ENCODE assay signal across 9 mouse cellular contexts in the genomic region with DNA sequence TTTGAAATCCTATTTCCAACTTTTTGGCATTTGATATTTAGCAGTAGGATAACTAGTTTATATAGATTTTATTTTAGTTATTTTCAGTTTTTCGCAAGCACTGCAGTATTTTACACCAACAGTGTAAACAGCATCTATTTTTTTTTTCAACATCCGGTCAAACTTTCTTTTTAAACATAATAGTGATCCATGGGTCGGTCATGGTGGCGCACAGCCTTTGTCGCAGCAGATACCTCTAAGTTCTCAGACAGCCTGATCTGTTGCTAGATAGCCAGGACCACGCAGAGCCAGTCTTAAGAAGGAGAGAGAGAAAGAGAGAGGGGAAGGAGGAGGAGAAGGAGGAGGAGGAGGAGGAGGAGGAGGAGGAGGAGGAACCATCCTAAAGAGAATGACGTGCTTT. TPM values are rescaled to one million over a fixed set of nuclear protein-coding genes. Genes with fewer than 3 reads are reported as not detected.
DNase-seq lines count a peak whose midpoint lies in the region; ATAC-seq and TF ChIP-seq lines count a peak whose summit lies in the region.
"Had no signal": no experiment of that assay in that cellular context is flagged by ENCODE, and none has a peak within 500 bp of the region (broad histone marks: within the 10 kb centered on the region; RNA-seq: fewer than 3 reads in every experiment).

No protein-coding gene starts in this region.

- H3K4me3 ChIP-seq in kidney, adult 2 months (ENCODE audit: insufficient read depth, low read depth, low read length) = no peak overlapping the region
- H3K4me3 ChIP-seq in heart, postnatal 0 days (ENCODE audit: low read depth, low read length) = no peak overlapping the region
- H3K4me3 ChIP-seq in midbrain, embryonic 14.5 days (replicated peaks; ENCODE audit: low read depth, low read length) = no peak overlapping the region

- no peak overlapping the region for H3K9ac ChIP-seq in heart, postnatal 0 days (replicated peaks; ENCODE audit: low read depth, low read length)
- H3K9ac ChIP-seq in midbrain, embryonic 14.5 days (replicated peaks; ENCODE audit: low read length) = no peak overlapping the region

- H3K9me3 ChIP-seq in heart, postnatal 0 days (replicated peaks; ENCODE audit: control insufficient read depth, low read length) = no peaks in the 10 kb centered on the region
- no peaks in the 10 kb centered on the region for H3K9me3 ChIP-seq in midbrain, embryonic 14.5 days (ENCODE audit: control insufficient read depth, low read length)
- H3K9me3 ChIP-seq: embryonic facial prominence, embryonic 15.5 days had no signal

- no peak for TF ChIP-seq CTCF in kidney, adult 2 months (conservative IDR thresholded peaks at IDR 0.05; ENCODE audit: insufficient read depth, insufficient read length, low read depth, low read length)
- no peak for TF ChIP-seq CTCF in heart, postnatal 0 days (IDR thresholded peaks at IDR 0.05; ENCODE audit: low read depth)

- peak; percentile 5 for DNase-seq in kidney, adult 2 months
- no peak for DNase-seq in kidney, adult 18-20 months
- peak; percentile 20 for DNase-seq in MN1 (ENCODE audit: low spot score)
- no peak for DNase-seq in heart, postnatal 0 days (ENCODE audit: low spot score)
- DNase-seq in midbrain, embryonic 14.5 days = no peak
- no peak for DNase-seq in adrenal gland, postnatal 4 days (ENCODE audit: low spot score in 2 of 2)
- no peak for DNase-seq in left cerebral cortex, adult 8-10 months (ENCODE audit: low spot score in 2 of 2)
- no peak for DNase-seq in adrenal gland, adult 8-10 months

- TF ChIP-seq EP300 in heart, postnatal 0 days (IDR thresholded peaks at IDR 0.05; ENCODE audit: low read depth) = no peak

- no peak overlapping the region for H3K27ac ChIP-seq in kidney, adult 2 months (ENCODE audit: insufficient read depth, low read depth, low read length)
- H3K27ac ChIP-seq in heart, postnatal 0 days (ENCODE audit: low read depth) = peak overlapping the region; percentile 92
- H3K27ac ChIP-seq in midbrain, embryonic 14.5 days (replicated peaks; ENCODE audit: low read depth, low read length) = peak overlapping the region; percentile 84; the same call in 1 of the 2 replicates

- 78% methylated on average over 7 of the region's 7 CpGs for WGBS in kidney, adult 2 months
- 78% methylated on average over 7 of the region's 7 CpGs for WGBS in heart, postnatal 0 days
- WGBS in midbrain, embryonic 14.5 days = 84% methylated on average over 6 of the region's 7 CpGs

- H3K36me3 ChIP-seq in kidney, adult 2 months (ENCODE audit: control insufficient read depth, insufficient read depth, low read length) = no peaks in the 10 kb centered on the region; the same call in 1 of the 2 replicates
- H3K36me3 ChIP-seq in heart, postnatal 0 days (replicated peaks; ENCODE audit: control insufficient read depth, insufficient read depth, low read length) = peaks cover 27% of the 10 kb centered on the region
- H3K36me3 ChIP-seq in midbrain, embryonic 14.5 days (ENCODE audit: control insufficient read depth, insufficient read depth, low read length) = peaks cover 23% of the 10 kb centered on the region

- H3K4me1 ChIP-seq in kidney, adult 2 months (ENCODE audit: control insufficient read depth, insufficient read depth, low read length) = peaks cover 8% of the 10 kb centered on the region
- 0 out of 2 replicates have a peak, but pooled peaks cover 10% of the 10 kb centered on the region for H3K4me1 ChIP-seq in heart, postnatal 0 days (ENCODE audit: control insufficient read depth, insufficient read depth)
- peaks cover 19% of the 10 kb centered on the region for H3K4me1 ChIP-seq in midbrain, embryonic 14.5 days (ENCODE audit: control insufficient read depth, insufficient read depth, low read length)

- TF ChIP-seq POLR2A in kidney, adult 2 months (IDR thresholded peaks at IDR 0.05; ENCODE audit: low read depth, low read length) = no peak

- ATAC-seq in heart, postnatal 0 days (ENCODE audit: insufficient read depth, low read depth) = no peak
- no peak for ATAC-seq in midbrain, embryonic 14.5 days (ENCODE audit: low FRiP score, low TSS enrichment)

- peak overlapping the region; percentile 93 for H3K4me2 ChIP-seq in heart, postnatal 0 days (ENCODE audit: low read depth, low read length)
- peak overlapping the region; percentile 96 for H3K4me2 ChIP-seq in midbrain, embryonic 14.5 days (ENCODE audit: low read length)

- H3K27me3 ChIP-seq in kidney, adult 2 months (replicated peaks; ENCODE audit: control insufficient read depth, insufficient read depth, low read length) = no peaks in the 10 kb centered on the region
- H3K27me3 ChIP-seq in heart, postnatal 0 days (ENCODE audit: control insufficient read depth, insufficient read depth, low read length) = no peaks in the 10 kb centered on the region
- no peaks in the 10 kb centered on the region for H3K27me3 ChIP-seq in midbrain, embryonic 14.5 days (ENCODE audit: control insufficient read depth, insufficient read depth, low read length)
- H3K27me3 ChIP-seq: embryonic facial prominence, embryonic 15.5 days had no signal

RNA-seq across cellular contexts. Expression of gene Psmc2, which starts 0.7 kb away (rescaled TPM):
- 30.7 and 42.3 TPM in 2 replicates for polyA plus RNA-seq in kidney, adult 2 months (2012; rRNA removed)
- total RNA-seq in heart, postnatal 0 days (2014; rRNA removed; ENCODE audit: low replicate concordance) = 26.2 and 32.7 TPM in 2 replicates
- 151 and 152 TPM in 2 replicates for polyA plus RNA-seq in heart, postnatal 0 days (2015; fragmentation: Nextera tagmentation; extraction: Ambion mirVana)
- polyA plus RNA-seq in midbrain, embryonic 14.5 days (2014; fragmentation: Nextera tagmentation; extraction: Ambion mirVana) = 176 and 187 TPM in 2 replicates
- total RNA-seq in adrenal gland, postnatal 4 days (2021) = 100 to 1,000 TPM; 126 to 130 TPM
- total RNA-seq in left cerebral cortex, adult 8-10 months (2022) = 100 to 1,000 TPM; 116 to 122 (median 118) TPM
- 100 to 1,000 TPM; 127 to 153 (median 141) TPM for total RNA-seq in adrenal gland, adult 8-10 months (2022)

RNA-seq across cellular contexts. Expression of gene Dnajc2, which starts 0.7 kb away (rescaled TPM):
- 7.2 and 7.5 TPM in 2 replicates for polyA plus RNA-seq in kidney, adult 2 months (2012; rRNA removed)
- 7.9 and 11.3 TPM in 2 replicates for total RNA-seq in heart, postnatal 0 days (2014; rRNA removed; ENCODE audit: low replicate concordance)
- polyA plus RNA-seq in heart, postnatal 0 days (2015; fragmentation: Nextera tagmentation; extraction: Ambion mirVana) = 36.7 and 37.5 TPM in 2 replicates
- polyA plus RNA-seq in midbrain, embryonic 14.5 days (2014; fragmentation: Nextera tagmentation; extraction: Ambion mirVana) = 75.4 and 76.2 TPM in 2 replicates
- total RNA-seq in adrenal gland, postnatal 4 days (2021) = 10 to 100 TPM; 31.4 to 41.3 TPM
- 10 to 100 TPM; 33.9 to 37.9 (median 37.5) TPM for total RNA-seq in left cerebral cortex, adult 8-10 months (2022)
- total RNA-seq in adrenal gland, adult 8-10 months (2022) = 10 to 100 TPM; 25.4 to 31.8 (median 30.2) TPM

RNA-seq across cellular contexts. Expression of gene Pmpcb, which starts 48.8 kb away (rescaled TPM):
- 111 and 141 TPM in 2 replicates for polyA plus RNA-seq in kidney, adult 2 months (2012; rRNA removed)
- 225 and 256 TPM in 2 replicates for total RNA-seq in heart, postnatal 0 days (2014; rRNA removed; ENCODE audit: low replicate concordance)
- polyA plus RNA-seq in heart, postnatal 0 days (2015; fragmentation: Nextera tagmentation; extraction: Ambion mirVana) = 177 and 181 TPM in 2 replicates
- polyA plus RNA-seq in midbrain, embryonic 14.5 days (2014; fragmentation: Nextera tagmentation; extraction: Ambion mirVana) = 72.5 and 88.4 TPM in 2 replicates
- 100 to 1,000 TPM; 213 to 227 TPM for total RNA-seq in adrenal gland, postnatal 4 days (2021)
- total RNA-seq in left cerebral cortex, adult 8-10 months (2022) = 10 to 100 TPM; 58.6 to 77.1 (median 69.3) TPM
- total RNA-seq in adrenal gland, adult 8-10 months (2022) = 100 to 1,000 TPM; 215 to 293 (median 236) TPM

Comparison
In these comparisons a context has a peak if more than half of its experiments do, and no peak if none do; other contexts are left out.
1. DNase-seq: peak in kidney, adult 2 months (single experiment) and MN1 (single experiment); none in kidney, adult 18-20 months (single experiment), heart, postnatal 0 days (single experiment), midbrain, embryonic 14.5 days (single experiment), adrenal gland, postnatal 4 days (0 of 2), left cerebral cortex, adult 8-10 months (0 of 2) and adrenal gland, adult 8-10 months (single experiment).